Mouse (Mus musculus) CH12.LX (cell line): ENCODE data around the gene Acad11. TPM values are rescaled to one million over a fixed set of nuclear protein-coding genes. Genes with fewer than 3 reads are reported as not detected.

Experiments used
- DNase-seq: peaks from one replicate; pipeline ENCODE4 v3.0.0-alpha.2; 2013; ENCODE audit errors: extremely low read depth
- H3K27ac ChIP-seq: 2 replicates; pipeline ENCODE4 v1.5.1; 2012; ENCODE audit warnings: low read depth, mild to moderate bottlenecking, control low read depth, moderate library complexity; ENCODE audit not compliant: insufficient read depth
- H3K27me3 ChIP-seq: replicated peaks from 2 replicates; pipeline ENCODE3; 2012; ENCODE audit warnings: inconsistent platforms
- H3K36me3 ChIP-seq, 2 experiments: replicated peaks in 1 of 2; 2 replicates each; pipeline versions ENCODE3 to v1.6.1; 2012; ENCODE audit warnings: inconsistent platforms in 1 of 2, low read length in 1 of 2, mild to moderate bottlenecking in 1 of 2, mixed read lengths in 1 of 2, moderate library complexity in 1 of 2; ENCODE audit not compliant: control insufficient read depth in 1 of 2, insufficient read depth in 1 of 2
- H3K4me1 ChIP-seq, 2 experiments: 2 replicates each; pipeline ENCODE4 v1.6.1; 2012; ENCODE audit warnings: inconsistent platforms in 1 of 2, moderate library complexity in 1 of 2; ENCODE audit not compliant: insufficient read depth in 2 of 2, control insufficient read depth in 1 of 2
- H3K4me2 ChIP-seq: 2 replicates; pipeline ENCODE4 v1.6.1; 2012; ENCODE audit warnings: low read depth, mild to moderate bottlenecking, control low read depth; ENCODE audit not compliant: poor library complexity, insufficient read depth, severe bottlenecking
- H3K4me3 ChIP-seq, 3 experiments: fragments of 150-350 bp in 1 of 3; sonication (generic) in 1 of 3; replicated peaks in 1 of 3; 2 replicates each; pipeline versions ENCODE3 to v1.5.1; 2011 to 2012; ENCODE audit warnings: low read depth in 2 of 3, low read length in 2 of 3, mild to moderate bottlenecking in 2 of 3, moderate library complexity in 2 of 3, control low read depth in 1 of 3, improper control_type of control experiment in 1 of 3, inconsistent platforms in 1 of 3, mixed read lengths in 1 of 3; ENCODE audit not compliant: poor library complexity in 1 of 3
- H3K79me2 ChIP-seq: replicated peaks from 2 replicates; pipeline ENCODE4 v1.6.1; 2012; ENCODE audit warnings: mild to moderate bottlenecking, moderate library complexity; ENCODE audit not compliant: control insufficient read depth, poor library complexity, insufficient read depth, severe bottlenecking; ENCODE audit errors: extremely low read depth
- H3K9ac ChIP-seq: 2 replicates; pipeline ENCODE4 v1.6.1; 2012; ENCODE audit warnings: low read depth, mild to moderate bottlenecking, control low read depth, moderate library complexity; ENCODE audit not compliant: insufficient read depth
- H3K9me3 ChIP-seq: replicated peaks from 2 replicates; pipeline ENCODE3; 2012; ENCODE audit warnings: low read length, inconsistent platforms, mixed read lengths
- BHLHE40 ChIP-seq: IDR thresholded peaks from 2 replicates; pipeline ENCODE4 v1.6.1; 2011; ENCODE audit warnings: mild to moderate bottlenecking, low read depth, low read length, improper control_type of control experiment
- CTCF ChIP-seq, 2 experiments: IDR thresholded peaks in 1 of 2; conservative IDR thresholded peaks in 1 of 2; 2 replicates each; pipeline ENCODE4 v1.5.1; 2011 to 2012; ENCODE audit warnings: low read depth in 2 of 2, low read length in 2 of 2, improper control_type of control experiment in 1 of 2, inconsistent platforms in 1 of 2, mild to moderate bottlenecking in 1 of 2, moderate library complexity in 1 of 2
- E2F4 ChIP-seq: IDR thresholded peaks from 2 replicates; pipeline ENCODE4 v1.6.1; 2011; ENCODE audit warnings: low read depth, low read length, improper control_type of control experiment; ENCODE audit not compliant: insufficient replicate concordance
- ELF1 ChIP-seq: IDR thresholded peaks from 2 replicates; pipeline ENCODE4 v1.6.1; 2014; ENCODE audit warnings: low read depth, mild to moderate bottlenecking, inconsistent platforms, low read length, improper control_type of control experiment
- ETS1 ChIP-seq: conservative IDR thresholded peaks from 2 replicates; pipeline ENCODE4 v1.6.1; 2012; ENCODE audit warnings: low read depth, mild to moderate bottlenecking, inconsistent platforms, low read length, improper control_type of control experiment, moderate library complexity
- GABPA ChIP-seq: IDR thresholded peaks from 2 replicates; pipeline ENCODE4 v1.6.1; 2012; ENCODE audit warnings: low read depth, low read length, improper control_type of control experiment, inconsistent platforms; ENCODE audit not compliant: insufficient replicate concordance
- KAT2A ChIP-seq: IDR thresholded peaks from 2 replicates; pipeline ENCODE4 v1.6.1; 2012; ENCODE audit warnings: low read length, improper control_type of control experiment, inconsistent platforms; ENCODE audit not compliant: insufficient replicate concordance
- MAFK ChIP-seq: IDR thresholded peaks from 2 replicates; pipeline ENCODE4 v1.6.1; 2011; ENCODE audit warnings: low read length, improper control_type of control experiment; ENCODE audit not compliant: insufficient replicate concordance
- MAZ ChIP-seq: IDR thresholded peaks from 2 replicates; pipeline ENCODE4 v1.6.1; 2012; ENCODE audit warnings: low read depth, mild to moderate bottlenecking, inconsistent platforms, low read length, improper control_type of control experiment, moderate library complexity
- MEF2A ChIP-seq: IDR thresholded peaks from 2 replicates; pipeline ENCODE4 v1.6.1; 2014; ENCODE audit warnings: low read depth, mild to moderate bottlenecking, inconsistent platforms, low read length, improper control_type of control experiment, borderline replicate concordance
- MXI1 ChIP-seq: IDR thresholded peaks from 2 replicates; pipeline ENCODE4 v1.6.1; 2011; ENCODE audit warnings: mild to moderate bottlenecking, low read depth, low read length, improper control_type of control experiment
- POLR2A ChIP-seq: IDR thresholded peaks from 2 replicates; pipeline ENCODE4 v1.6.1; 2011; ENCODE audit warnings: low read depth, mild to moderate bottlenecking, improper control_type of control experiment, low read length
- RAD21 ChIP-seq: IDR thresholded peaks from 2 replicates; pipeline ENCODE4 v1.6.1; 2011; ENCODE audit warnings: low read depth, mild to moderate bottlenecking, low read length, improper control_type of control experiment, moderate library complexity
- RCOR1 ChIP-seq: conservative IDR thresholded peaks from 2 replicates; pipeline ENCODE4 v1.6.1; 2012; ENCODE audit warnings: low read depth, mild to moderate bottlenecking, inconsistent platforms, low read length, improper control_type of control experiment
- TCF12 ChIP-seq: IDR thresholded peaks from 2 replicates; pipeline ENCODE4 v1.6.1; 2014; ENCODE audit warnings: low read depth, mild to moderate bottlenecking, inconsistent platforms, low read length, improper control_type of control experiment
- UBTF ChIP-seq: IDR thresholded peaks from 2 replicates; pipeline ENCODE4 v1.6.1; 2012; ENCODE audit warnings: low read depth, mild to moderate bottlenecking, inconsistent platforms, low read length, improper control_type of control experiment, moderate library complexity
- USF2 ChIP-seq: conservative IDR thresholded peaks from 2 replicates; pipeline ENCODE4 v1.6.1; 2011; ENCODE audit warnings: low read depth, low read length, improper control_type of control experiment
- ZC3H11A ChIP-seq: IDR thresholded peaks from 2 replicates; pipeline ENCODE4 v1.6.1; 2012; ENCODE audit warnings: low read depth, mild to moderate bottlenecking, inconsistent platforms, low read length, improper control_type of control experiment
- ZNF384 ChIP-seq: IDR thresholded peaks from 2 replicates; pipeline ENCODE4 v1.6.1; 2012; ENCODE audit warnings: low read depth, low read length, improper control_type of control experiment, inconsistent platforms
- dilution Hi-C: fragments of 300-500 bp; cut with MboI; formaldehyde crosslinking; loops from 2 replicates; pipeline ENCODE4 v1.14.3; 2020; ENCODE audit warnings: low sequenced_read_pairs; ENCODE audit not compliant: extremely low pct_unique_long_range_greater_than_20kb, extremely low pct_ligation_motif_present
- in situ Hi-C: fragments of 300-500 bp; cut with MboI; formaldehyde crosslinking; loops from 3 replicates; pipeline ENCODE4 v1.14.3; 2019; ENCODE audit warnings: low sequenced_read_pairs, low pct_ligation_motif_present, low pct_unique_long_range_greater_than_20kb, mixed read lengths
- polyA plus RNA-seq: library from polyadenylated mRNA; unstranded; fragments of >175 nt; gene quantifications from 2 replicates; pipeline ENCODE4 v1.2.1, GENCODE M21; 2012; ENCODE audit warnings: low read depth; ENCODE audit not compliant: insufficient read length
- total RNA-seq, 2 experiments: library from RNA; depleted of rRNA; stranded (reverse); fragments of 300-350 nt in 1 of 2; fragments of >200 nt in 1 of 2; gene quantifications; 2 replicates each; pipeline ENCODE4 v1.2.3; 2012 to 2014

The Acad11 gene
- total and polyA plus RNA-seq, 3 experiments: 8.3 to 12.1 (median 10.0) TPM

GRCm38 (mm10) chr9:104165926-104166325 lies 102.7 kb downstream of the Acad11 start:
- Histone ChIP-seq H3K4me3 (no peak overlapping the region), H3K4me1 (peaks cover 0 to 15% of the 10 kb centered on the region in 2 experiments; a peak in 2 of 4 replicates), H3K9ac (no peak overlapping the region), H3K27ac (no peak overlapping the region), H3K4me2 (no peak overlapping the region), H3K27me3 (no peaks in the 10 kb centered on the region), H3K36me3 (peaks cover 53 to 88% of the 10 kb centered on the region in 2 experiments), H3K9me3 (no peaks in the 10 kb centered on the region), H3K79me2 (no peaks in the 10 kb centered on the region)
- in situ Hi-C loops (no loop called here), dilution Hi-C loops (no loop called here)
- TF ChIP-seq TCF12: no peak
- no peak for TF ChIP-seq CTCF (conservative IDR thresholded peaks at IDR 0.05 in 1 of 2, IDR thresholded peaks at IDR 0.05 in 1 of 2; ENCODE audit: low read depth in 2 of 2, low read length in 2 of 2)
- no peak for TF ChIP-seq MAFK
- no peak for TF ChIP-seq USF2
- TF ChIP-seq MXI1: no peak
- TF ChIP-seq ZNF384: no peak
- no peak for TF ChIP-seq ZC3H11A
- TF ChIP-seq E2F4: no peak
- no peak for TF ChIP-seq UBTF
- TF ChIP-seq RAD21: no peak
- TF ChIP-seq ELF1: no peak
- no peak for TF ChIP-seq RCOR1
- DNase-seq: no peak

GRCm38 (mm10) chr9:104169986-104170385 lies 106.8 kb downstream of the Acad11 start:
- dilution Hi-C loops: no loop called here
- Histone ChIP-seq H3K9ac (no peak overlapping the region), H3K27ac (no peak overlapping the region), H3K36me3 (peaks cover 47 to 87% of the 10 kb centered on the region in 2 experiments), H3K9me3 (no peaks in the 10 kb centered on the region), H3K79me2 (no peaks in the 10 kb centered on the region), H3K4me2 (no peak overlapping the region), H3K27me3 (no peaks in the 10 kb centered on the region), H3K4me1 (no peaks in the 10 kb centered on the region), H3K4me3 (no peak overlapping the region)
- in situ Hi-C loops: no loop called here
- TF ChIP-seq E2F4 (no peak), ETS1 (no peak), MEF2A (no peak), BHLHE40 (no peak), KAT2A (no peak), GABPA (no peak), MAZ (no peak), POLR2A (no peak)
- no peak for DNase-seq
